Mouse (Mus musculus) bone marrow, adult 2 months (tissue): Measurements from ENCODE around the gene Ube2ql1.
A peak's percentile ranks its signal among the peaks of the same experiment; 100 is the strongest.

Experiments used
- CTCF ChIP-seq: fragments of 200-500 bp; IDR thresholded peaks from 2 replicates; pipeline ENCODE4 v1.5.1; 2011; ENCODE audit warnings: low read length, control low read depth; ENCODE audit not compliant: control insufficient read depth, insufficient read depth
- POLR2A ChIP-seq: fragments of 200-500 bp; IDR thresholded peaks from 2 replicates; pipeline ENCODE4 v1.6.1; 2011; ENCODE audit warnings: low read depth, mild to moderate bottlenecking, control low read depth, low read length, borderline replicate concordance; ENCODE audit not compliant: control insufficient read depth

GRCm38 (mm10) chr13:69691074-69691473, 48.6 kb downstream of the Ube2ql1 start:
- TF ChIP-seq POLR2A (no peak), CTCF (peak; percentile 48; the same call in 1 of the 2 replicates)
